Mouse (Mus musculus) kidney, adult 8-10 months (tissue): ENCODE results near the gene Fam83f.

Source experiments
- DNase-seq, 2 experiments: peaks; one replicate each; pipeline ENCODE4 v3.0.0; 2022

The Fam83f gene

DNA sequence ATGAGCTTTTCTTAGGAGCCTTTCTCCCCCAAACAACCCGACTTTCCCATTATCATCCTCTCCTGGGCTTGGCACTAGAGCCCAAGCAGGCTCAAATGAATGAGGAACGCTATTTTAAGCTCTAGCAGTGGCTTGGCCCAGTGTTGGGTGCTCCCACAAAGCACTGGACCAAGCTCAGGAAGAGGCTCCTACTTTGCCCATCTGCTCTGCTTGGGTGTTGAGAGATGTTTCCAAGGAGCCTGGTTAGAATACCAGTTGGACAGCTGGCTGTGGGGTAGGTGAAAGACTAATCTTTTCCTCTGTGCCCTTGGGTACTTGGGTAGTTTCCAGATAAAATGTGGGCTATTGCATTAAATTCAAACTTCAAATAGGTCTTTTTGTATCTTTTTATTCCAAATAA is 1.2 kb downstream of the Fam83f start:
- no peak for DNase-seq

DNA sequence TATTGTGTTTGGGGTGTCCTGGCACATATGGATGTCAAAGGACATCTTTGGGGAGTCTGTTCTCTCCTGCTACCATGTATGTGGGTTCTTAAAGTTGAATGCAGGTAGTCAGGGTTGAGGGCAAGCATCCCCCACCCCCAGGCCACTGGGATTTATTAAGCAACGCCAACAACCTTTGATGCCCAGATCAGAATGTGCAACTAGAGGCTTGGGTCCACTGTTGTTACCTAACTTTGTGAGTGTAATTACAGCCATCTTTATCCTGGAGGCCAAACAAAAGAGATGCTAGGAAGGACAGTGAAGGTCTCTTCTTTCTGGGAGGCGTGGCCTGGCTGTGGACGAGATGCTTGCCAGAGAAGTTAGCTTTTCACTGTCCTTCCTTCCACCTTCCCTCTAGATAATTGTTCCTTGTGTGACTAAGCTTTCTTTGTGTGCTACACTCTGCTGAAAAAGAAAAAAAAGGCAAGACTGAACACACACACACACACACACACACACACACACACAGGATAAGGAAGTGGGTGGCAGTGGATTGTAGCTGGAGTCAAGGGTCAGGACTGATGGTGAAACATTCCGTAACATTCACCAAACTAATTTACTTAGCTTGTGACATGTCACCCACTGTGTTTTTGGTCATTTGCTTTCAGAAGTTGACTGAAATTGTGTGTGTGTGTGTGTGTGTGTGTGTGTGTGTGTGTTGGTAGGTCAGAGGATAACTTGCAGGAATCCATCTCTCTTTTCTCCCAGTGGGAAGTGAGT is 1.9 kb downstream of the Fam83f start:
- DNase-seq: no peak

DNA sequence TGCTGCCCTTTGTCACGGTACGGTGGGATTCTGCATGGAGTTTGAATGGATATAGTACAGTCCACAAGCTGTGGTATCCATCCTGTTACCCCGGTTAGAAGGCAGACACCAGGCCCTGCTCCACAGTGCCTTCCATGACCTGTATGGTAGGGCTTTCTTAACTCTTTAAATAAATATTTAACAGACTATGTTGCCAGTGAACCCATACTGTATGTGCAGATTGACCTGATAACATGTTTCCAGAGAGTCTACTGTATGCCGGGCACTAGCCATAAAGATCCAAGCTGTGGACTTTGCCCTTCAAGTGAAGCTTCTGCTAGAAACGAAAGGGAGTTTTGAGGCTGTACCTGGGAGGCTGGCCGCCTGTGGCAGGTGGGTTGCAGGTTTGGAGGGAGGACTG is 3.1 kb downstream of the Fam83f start:
- DNase-seq: no peak

DNA sequence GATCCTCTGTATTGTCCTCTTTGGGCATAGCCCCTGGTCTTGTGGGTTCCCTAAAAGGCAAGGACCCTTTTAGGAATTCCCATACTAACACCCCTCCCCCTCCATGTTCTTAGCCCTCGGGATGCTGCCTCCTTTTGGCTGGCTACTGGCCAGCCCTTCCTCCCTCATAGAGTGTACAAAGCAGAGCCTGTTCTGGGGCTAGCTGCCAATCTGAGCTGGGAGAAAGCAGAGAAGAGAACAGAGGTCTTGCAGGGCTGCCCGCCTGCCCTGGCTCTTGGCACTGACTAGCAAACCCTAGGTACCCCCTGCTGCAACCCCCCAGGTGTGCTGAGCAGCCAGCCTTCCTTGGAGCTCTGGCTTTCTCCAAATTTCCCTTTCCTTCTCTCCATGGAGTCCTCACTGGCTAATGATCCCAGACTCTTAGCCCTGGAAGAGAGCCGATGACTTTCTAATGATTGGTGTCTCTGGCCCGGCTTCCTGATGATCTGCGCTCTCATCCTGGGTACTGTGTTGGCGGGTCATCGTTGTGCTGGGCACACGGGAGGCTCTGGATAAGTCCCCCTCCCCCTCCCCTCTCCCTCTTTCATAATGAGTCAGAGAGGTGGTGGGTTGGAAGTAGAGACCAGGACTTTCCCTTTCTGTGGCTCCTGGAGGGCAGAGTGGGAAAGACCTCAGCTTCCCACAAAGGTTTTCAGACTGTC is 8.0 kb downstream of the Fam83f start:
- peak; percentile 77 to 80 for DNase-seq

GRCm38 (mm10) chr15:80680347-80681030 is 8.8 kb downstream of the Fam83f start:
- DNase-seq: peak; percentile 74 to 83

DNA sequence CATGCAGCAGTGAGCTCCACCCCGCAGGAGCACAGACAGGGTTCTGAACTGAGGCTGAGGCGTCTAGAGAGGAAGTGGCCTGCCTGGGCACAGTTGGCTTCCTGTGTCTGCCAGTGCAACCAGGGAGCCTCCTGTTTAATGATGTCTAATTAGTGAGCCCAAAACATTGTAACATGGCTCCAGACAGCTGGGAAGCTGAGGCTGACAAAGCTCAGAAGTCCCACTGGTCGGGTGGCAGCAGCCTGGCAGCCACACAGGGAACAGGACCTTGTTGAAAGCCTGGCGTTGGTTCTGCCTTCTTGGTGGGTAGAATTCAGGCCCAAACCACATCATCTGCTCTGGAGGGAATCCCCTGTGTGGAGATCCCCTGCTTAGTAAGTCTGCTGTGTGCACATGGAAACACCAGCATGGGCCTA is 9.8 kb downstream of the Fam83f start:
- no peak for DNase-seq

DNA sequence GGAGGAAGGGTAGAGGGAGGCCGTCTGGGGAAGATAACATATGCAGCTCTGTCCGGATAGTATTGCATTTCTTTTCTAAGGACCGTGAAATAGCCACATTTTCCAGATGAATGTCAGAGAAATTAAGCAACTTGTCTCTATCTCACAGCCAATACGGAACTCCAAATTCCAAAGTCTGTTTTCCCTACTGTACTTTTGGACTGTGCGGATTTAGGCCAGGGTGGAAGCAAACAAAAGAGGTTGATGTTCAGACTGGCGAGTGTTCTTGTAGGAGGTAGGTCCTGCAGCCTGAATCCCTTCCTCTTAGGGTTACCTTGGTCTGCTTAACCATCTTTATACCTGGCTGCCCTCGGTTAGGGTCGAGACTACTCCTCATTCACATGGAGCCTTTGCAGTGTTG is 10.7 kb downstream of the Fam83f start:
- DNase-seq: peak; percentile 58 to 69

DNA sequence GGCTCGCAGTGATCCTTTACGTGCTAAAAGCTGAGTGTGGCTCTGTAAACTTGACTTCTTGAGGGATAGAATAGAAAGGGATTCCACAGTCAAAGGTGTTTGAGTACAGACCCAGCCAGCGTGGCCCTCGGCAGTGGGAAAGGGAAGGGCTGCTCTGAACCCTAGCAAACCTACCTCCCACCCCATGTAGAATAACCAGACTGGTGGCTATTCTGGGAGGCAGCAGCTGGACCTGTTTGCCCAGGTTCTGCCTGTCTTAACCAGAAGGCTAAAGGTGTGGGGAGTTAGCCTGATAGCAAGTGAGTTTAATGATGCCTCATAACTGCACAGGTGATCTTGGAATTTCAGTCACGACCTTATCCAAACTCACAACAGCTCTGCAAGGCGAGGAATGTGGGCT is 11.5 kb downstream of the Fam83f start:
- DNase-seq: peak; percentile 39 to 66

DNA sequence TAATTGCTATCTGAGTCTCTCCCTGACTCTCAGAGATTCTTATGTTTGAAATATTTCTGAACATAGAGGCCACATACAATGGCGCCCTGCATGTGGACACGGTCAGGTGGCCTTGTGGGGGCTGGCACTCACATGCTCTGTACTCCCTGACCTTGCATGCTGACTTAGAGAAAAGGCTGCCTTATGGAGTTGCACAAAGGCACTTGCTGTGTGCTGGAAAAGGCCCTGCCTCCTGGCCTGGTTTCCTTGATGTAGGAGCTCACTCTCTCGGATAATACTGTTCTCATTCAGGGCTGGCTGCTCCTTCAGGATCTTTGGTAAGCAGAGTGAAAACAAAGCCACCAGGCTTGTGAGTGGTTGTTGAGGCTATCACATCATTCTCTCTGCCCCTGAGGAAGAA is 12.3 kb downstream of the Fam83f start:
- DNase-seq: peak in 1 of 2 experiments; percentile 6

GRCm38 (mm10) chr15:80684786-80685602 is 13.3 kb downstream of the Fam83f start:
- no peak for DNase-seq

GRCm38 (mm10) chr15:80685603-80685895 is 13.9 kb downstream of the Fam83f start:
- no peak for DNase-seq

DNA sequence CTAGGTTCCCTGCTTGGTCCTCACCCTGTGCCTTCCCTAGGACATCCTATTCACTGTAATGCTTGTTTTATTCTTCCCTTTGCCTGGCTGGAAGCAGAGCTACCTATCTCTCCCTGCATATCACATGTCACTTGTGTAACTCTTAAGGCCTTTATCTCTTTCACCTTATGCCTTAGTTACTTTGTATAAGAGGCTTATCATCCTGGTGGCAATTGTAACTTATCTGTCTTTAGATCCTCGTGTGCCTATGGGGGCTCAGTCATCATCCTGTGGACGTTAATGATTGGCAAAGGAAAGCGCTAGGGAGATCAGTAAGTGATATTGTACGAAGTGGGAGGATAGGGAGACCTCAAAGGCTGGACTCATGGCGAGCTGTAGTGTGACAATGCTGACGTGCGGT is 16.9 kb downstream of the Fam83f start:
- no peak for DNase-seq

GRCm38 (mm10) chr15:80693492-80693891 is 21.8 kb downstream of the Fam83f start:
- no peak for DNase-seq

- DNase-seq: peak in 1 of 2 experiments; percentile 63
Measured at GRCm38 (mm10) chr15:80694125-80694910, 22.7 kb downstream of the Fam83f start.

DNA sequence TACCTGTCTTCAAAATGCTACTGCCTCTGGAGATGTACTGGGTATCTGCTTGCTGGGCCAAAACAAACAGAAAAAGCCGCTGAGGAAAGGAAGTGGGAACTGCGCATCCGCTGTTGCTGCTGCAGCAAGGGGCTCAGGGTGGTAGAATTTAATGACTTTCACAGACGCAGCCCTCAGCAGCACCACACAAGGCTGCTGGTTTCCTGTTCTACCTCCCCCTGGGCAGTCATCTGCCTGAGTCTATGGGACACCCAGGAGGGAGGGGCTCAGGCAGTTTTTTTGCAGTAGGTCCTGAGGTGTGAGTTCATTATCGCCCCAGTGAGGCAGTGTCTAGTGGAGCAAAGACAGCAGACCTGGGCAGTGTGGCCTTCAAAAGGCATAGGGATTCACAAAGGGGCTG is 25.9 kb downstream of the Fam83f start:
- no peak for DNase-seq

GRCm38 (mm10) chr15:80701481-80702257 is 30.0 kb downstream of the Fam83f start:
- no peak for DNase-seq

GRCm38 (mm10) chr15:80702910-80703309 is 31.3 kb downstream of the Fam83f start:
- no peak for DNase-seq

DNA sequence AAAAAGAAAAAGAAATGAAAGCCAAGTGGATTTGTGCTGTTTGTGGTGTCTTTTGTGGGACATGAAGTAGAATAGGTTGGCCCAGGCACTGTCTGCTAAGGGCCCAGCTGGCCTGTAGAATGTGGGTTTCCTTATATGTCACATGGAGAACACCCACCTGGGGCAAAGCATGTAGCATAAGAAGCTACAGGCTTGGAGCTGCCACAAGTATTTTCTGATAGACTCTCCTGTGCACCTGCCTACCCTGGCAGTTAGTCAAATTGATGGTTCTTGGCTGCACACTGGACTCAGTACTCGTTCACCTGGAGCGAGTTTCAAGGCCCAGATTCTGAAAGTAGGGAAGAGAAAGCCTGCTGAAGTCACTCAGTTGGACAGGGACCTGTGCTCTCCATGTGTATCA is 31.8 kb downstream of the Fam83f start:
- DNase-seq: no peak

GRCm38 (mm10) chr15:80704267-80704666 is 32.6 kb downstream of the Fam83f start:
- peak; percentile 93 for DNase-seq

DNA sequence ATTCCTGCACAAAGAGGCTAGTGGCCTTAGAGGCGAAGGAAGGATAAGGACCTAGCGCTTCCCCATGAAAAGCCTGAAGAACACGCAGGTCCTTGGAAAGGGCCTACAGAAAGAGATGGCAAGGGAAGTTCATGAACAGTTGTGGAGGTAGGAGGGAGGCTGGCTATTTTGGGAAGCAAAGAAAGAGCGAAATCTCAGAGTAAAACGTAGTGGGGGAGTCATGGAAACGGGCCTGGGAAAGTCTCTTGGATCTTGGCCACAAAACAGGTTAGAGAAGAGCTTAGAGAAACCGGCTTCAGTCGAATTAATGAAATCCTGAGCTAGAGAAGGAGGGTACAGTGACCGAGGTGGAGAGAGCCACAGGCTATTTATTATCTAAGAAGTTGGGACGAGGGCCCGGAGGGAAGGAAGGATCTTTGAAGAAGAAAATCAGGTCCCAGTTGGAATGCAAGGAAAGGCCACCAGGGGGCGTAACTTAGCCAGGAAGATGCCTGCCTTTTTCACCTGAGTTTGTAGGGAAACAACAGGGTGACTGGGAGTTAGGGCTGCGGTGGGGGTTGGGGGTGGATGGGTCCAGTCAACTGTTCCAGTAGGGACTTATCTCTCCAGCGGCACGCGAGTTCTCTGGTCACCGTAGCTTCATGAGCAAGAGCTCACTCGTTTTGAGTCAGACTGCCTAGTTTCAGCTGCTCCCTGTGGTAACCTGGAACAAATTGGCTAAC is 34.3 kb downstream of the Fam83f start:
- peak; percentile 85 to 94 for DNase-seq

DNA sequence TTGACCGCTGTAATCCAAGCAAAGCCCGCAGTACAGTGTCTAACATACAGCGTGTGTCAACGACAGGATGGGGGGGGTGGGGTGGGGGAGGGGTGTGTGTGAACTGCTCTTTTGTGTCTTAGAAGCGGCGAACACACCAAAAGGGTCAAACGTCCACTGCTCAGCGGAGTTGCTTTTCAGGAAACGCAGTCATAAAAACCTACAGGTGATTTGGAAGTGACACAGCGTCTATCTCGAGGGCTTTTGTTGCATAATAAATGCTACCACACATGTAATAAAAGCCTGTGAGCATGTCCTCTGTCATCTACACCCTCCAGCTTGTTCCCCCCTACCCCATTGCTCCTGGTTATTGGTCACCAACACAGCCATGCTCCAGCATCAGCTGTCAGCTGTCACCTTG is 34.9 kb downstream of the Fam83f start:
- DNase-seq: no peak
